Mouse (Mus musculus) layer of hippocampus, adult 18-20 months (tissue): ENCODE results near the gene Galntl6. TPM values are rescaled to one million over a fixed set of nuclear protein-coding genes. Genes with fewer than 3 reads are reported as not detected.

ENCODE experiments used
- total RNA-seq, 2 experiments: library from RNA; stranded (reverse); gene quantifications; 2 replicates each; pipeline ENCODE4 v1.2.3; 2021

The Galntl6 gene
- total RNA-seq, 2 experiments from 2014 or later: 35.0 to 42.8 TPM

Other genes with a start within 250 kb of the Galntl6 start
- gene BC030500, start 885 bp downstream of the Galntl6 start, total RNA-seq: 10 to 100 TPM; 17.0 to 19.9 TPM